Mouse (Mus musculus): Measurements from ENCODE around the gene Fam20c.

Gene Fam20c

DNA sequence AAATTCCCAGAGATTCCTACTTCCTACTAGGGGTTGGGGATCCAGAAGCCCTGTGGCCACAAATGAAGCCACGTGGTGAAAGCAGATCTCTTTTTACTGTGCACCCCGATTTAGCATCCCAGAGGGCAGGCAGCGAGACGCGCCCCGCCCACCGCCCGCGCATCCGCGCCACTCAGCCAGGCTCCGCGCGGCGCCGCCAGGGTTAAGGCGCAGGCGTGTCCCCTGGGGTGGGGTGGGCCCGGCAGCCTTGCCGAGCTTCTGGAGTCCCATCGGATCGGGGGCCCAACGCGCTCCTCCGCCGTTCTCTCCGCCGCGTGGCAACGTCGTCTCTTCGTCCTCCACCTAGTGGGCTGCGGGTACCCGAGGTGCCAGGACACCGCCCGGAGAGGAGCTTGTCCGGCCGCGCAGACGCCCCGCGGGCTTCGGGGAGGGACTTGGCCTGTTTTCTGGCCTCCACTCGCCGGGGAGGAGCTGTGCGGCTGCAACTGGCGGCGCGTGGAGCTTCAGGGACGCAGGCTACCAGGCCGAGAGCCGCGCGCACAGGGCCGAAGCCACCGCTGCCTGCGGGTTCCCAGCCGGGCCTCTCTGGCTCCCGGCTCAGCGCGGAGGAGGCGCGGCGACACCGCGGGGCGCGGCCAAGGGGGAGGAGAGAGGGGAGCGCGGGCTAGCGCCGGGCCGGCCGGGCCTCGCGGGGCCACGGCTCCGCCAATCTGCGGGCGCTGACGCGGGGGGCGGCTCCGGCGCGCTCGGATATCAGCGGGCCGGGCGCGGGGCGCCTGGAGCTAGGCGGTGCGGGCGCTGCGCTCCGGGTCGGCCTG, at the start of gene Fam20c:
Gene Fam20c (plus strand): TSS at position 212 of the 818 bp plus-strand sequence.
- peak; percentile 60 to 70 for DNase-seq (ENCODE audit: low spot score in 2 of 2)

DNA sequence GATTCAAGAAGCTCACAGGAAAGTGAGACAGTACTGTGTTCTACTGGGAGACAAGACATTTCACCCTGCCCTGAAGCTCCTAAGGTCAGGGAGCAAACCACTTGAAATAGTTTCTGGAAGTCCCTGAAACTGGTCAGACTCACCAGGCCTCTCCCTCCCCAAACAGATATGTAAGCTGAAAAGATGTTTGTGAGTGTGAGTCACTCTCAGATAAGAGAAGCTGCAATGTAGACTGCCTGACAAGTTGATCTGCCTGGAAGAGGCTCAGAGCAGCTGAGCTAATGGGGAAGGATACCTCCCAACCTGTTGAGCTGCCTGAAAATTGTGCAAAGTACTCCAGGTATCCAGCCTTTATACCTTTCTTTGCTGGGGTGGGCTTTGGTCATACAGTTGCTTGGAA, 46.9 kb upstream of the Fam20c start:
- no peak for DNase-seq (ENCODE audit: low spot score in 2 of 2)

DNA sequence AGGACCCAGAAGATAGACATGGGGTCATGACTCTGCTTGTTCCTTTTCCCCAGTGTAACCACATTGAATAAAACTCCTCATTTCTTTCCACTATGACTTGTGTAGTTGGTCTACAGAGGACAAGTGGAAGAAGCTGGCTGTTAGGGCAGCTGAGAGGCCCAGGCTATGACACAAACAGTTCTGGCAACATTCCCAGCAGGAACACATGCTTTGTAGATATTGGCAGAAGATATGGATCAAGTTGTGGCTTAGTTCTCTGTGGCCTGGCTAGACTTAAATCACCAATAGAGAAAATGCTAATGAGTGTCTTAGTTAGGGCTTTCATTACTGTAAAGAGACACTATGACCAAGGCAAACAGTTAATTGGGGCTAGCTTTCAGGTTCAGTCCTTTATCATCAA, 45.7 kb upstream of the Fam20c start:
- DNase-seq (ENCODE audit: low spot score in 2 of 2), result no peak

DNA sequence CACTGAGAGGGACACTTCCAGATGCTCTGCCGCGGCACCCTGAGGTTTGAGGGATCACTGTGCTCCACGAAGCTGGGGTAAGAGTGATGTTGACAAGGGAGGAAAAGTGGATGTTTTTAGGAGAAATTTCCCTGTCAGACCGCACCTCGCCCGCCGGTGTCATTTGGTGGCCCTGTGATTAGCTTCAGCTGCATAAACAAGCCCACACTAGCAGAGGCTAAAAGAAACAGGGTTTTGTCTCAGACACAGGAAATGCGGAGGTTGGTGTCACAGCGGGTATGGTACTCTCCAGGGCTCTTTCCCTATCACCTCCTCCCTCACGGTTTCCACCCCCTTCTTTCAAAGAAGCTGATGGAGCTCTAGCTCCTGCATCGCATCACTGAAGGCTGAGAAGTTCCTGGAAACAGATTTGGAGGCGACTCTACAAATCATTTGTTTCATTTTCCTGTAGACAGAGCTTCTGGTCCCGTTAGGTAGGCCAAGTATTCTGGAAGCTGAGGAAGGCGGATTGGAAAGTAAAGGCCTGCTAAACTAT, 38.7 kb upstream of the Fam20c start:
- DNase-seq (ENCODE audit: low spot score in 2 of 2), result no peak

DNA sequence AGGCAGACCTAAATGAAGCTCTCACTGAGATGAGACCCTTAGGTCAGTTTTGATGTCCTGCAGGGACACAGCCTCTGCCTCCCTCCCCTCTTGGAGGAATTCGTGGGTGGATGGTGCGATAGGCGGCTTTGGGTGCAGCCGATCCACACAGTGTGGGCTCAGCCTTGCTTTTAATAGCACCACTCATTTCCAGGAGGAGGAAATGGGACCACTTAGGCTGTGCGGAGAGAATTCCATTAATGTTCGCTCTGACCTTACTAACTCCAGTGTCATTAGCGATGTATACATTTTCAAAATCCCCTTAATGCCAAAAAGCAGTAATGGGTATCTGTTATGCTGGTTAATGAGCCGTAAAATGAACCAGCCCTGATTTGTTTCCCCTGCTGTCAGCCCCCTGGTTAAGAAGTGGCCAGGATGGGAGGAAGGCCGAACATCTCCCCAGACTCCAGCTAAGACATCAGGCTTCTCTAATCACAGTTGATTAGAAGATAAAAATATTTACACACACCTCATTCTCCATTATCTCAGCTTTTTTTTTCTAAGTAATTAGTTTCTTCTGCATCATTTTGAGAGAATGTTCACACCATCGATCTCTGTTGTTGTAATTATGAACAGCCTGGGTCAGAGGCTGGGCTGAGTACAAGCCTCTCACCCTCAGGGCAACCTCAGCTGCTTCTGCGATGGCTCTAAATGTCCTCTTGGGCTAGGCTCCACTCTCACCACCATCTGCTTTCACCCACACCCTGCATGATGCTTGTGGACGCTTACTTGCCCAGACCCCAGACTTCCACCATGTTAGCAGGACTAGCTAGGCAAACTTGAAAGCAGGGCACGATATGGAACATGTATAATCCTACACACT, 33.8 kb upstream of the Fam20c start:
- no peak for DNase-seq (ENCODE audit: low spot score in 2 of 2)

DNA sequence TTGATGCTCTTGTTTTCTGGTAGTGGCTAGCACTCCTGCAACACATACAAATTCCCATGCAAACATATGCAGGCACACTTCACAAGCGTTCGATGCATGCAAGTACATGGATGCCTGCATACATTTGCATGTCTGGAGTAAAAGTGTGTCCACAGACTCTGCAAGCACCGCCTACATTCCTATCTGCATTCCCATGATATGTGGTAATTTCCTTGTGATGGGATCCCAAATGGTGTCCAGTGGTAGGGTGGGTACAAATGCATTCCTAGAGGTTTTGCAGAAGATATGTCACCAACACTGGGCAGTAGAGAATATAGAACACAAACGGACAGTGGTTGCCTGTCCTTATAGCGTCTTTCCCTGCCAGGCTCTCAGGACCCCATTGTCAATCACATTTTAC, 29.9 kb upstream of the Fam20c start:
- no peak for DNase-seq (ENCODE audit: low spot score in 2 of 2)

DNA sequence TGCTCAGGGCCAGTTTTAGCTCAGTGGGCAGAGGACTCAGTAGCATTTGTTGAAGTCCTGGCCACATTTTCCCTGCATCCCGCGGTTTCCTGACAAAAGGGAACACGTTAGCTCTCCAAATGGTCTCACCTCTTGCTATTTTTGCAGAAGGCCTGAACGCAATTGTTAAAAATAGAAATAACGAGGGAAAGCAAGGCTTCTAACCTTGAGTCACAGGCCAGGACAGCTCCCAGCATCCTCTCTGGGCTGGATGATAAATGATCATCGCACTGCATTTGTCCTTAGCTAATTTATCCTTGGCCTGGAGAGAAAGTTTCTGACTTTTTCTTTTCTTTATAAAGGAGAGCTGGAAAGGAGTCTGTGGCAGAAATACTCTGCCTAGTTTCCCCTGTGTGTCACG, 29.2 kb upstream of the Fam20c start:
- DNase-seq (ENCODE audit: low spot score in 2 of 2), result no peak

DNA sequence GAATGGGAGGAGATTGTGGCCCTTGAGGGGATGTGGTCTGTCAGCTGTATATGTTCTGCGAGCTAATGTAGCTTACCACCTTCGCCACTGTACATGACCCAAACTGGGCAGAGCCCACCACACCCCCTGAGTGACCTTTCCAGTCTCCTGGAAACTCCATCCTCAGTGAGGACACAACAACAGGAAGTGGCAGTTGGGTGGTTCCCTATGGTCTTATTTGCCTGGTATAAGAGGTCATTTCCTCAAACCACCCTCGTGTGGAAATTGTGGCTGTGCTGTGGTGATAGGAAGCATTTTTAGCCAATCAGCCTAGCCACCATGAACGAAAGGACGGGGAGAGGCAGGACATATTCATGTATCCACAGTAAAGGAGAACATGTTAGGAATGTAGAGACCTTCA, 23.5 kb upstream of the Fam20c start:
- DNase-seq (ENCODE audit: low spot score in 2 of 2), result no peak

DNA sequence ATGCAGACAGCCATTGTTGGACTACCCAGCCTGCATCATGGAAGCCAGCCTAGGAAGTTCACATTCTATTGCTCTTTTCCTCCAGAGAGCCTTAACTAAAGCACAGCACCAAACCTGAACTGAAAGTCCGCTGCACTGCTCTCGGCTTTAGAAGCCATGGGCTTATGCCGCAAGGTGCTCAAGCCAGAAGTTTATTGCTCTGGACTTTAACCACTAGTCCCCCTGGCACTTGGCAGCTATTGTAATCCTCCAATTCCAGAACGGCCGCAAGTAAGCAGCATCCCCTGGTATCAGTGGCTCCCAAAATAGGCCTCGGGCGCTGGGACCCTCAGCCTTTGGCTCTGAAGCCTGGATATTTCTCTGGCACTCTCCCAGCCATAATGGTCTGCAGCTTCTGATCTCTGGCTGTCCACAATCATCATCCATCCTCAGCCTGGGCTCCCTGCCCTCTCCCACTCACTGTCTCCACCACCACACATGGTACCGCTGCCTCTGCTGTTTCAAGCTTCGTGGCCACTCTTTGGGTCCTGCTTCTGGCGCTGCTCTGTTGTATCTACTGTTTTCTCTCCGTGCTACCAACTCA, 20.9 kb upstream of the Fam20c start:
- no peak for DNase-seq (ENCODE audit: low spot score in 2 of 2)

DNA sequence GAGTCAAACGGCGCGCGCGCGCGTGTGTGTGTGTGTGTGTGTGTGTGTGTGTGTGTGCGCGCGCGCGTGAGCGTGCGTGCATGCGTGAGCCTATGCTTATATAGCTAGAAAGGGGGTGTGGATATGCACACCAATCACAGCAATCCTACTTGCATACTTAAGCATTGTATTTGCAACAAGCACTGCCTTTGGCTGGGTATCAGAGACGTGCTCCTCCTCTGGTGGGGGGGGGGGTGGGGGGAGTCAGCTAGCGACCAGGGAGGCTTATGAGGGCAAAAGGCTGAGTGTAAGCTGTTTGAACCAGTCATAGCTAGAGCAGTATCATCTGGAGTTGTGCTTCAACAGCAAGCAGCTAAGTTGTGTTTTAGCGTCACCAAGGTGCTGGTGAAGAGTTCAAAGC, 20.3 kb upstream of the Fam20c start:
- DNase-seq (ENCODE audit: low spot score in 2 of 2), result no peak

DNA sequence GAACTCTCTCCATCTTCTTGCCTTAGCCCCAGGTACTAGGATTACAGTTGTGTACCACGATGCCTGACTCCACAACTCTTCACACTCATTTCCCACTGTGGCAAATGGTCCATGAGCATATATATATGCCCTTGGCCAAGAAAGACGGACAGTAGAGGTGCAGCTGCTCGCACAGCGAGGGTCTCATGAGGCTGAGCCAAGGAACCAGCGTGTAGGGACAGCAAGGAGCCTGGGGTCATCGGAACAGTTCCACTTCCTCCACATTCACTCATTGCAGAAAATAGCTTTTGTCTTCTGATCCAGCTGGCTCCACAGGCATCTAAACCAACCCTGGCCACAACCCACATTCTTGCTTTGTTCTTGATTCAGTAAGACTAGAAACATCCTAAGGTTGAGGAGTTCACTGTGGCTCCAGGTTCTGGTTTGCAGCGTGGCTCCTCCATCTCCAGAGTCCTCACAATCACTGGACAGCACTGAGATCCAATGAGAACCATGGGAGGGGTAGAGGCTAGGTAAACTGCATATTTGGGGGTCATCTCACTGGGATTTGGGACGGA, 19.0 kb upstream of the Fam20c start:
- DNase-seq (ENCODE audit: low spot score in 2 of 2), result no peak

DNA sequence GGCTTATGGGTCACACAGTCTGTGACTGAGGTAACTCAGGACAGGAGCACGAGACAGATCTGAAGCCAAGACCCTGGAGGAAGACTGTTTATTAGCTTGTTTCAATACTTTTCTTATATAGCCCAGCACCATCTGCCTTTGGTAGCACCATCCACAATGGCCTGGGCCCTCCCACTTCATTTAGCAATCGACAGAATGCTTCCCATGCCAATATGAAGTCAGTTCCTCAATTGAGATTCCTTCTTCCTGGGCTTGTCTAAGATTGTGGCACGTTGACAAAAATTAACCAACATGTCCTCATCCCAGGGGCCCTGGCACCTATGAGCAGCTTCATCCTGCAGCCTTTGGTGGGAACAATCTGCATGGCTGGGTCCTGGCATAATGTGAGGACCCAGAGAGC, 14.2 kb upstream of the Fam20c start:
- no peak for DNase-seq (ENCODE audit: low spot score in 2 of 2)

DNA sequence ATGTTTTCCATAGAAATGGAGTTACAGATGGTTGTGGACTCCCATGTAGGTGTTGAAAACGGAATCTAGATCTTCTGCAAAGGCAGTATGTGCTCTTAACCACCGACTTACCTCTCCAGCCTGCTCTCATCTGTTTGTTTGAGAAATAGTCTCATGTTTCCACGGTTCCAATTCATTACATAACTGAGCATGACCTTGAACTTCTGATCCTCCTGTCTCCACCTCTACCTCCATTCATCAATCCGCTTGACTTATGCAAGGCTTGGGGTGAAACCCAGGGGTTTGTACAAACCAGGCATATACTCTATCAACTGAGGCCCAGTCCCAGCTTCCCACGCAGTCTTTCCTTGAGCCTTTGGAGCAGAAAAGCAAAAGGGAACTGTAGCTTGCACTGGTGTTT, 12.8 kb upstream of the Fam20c start:
- DNase-seq (ENCODE audit: low spot score in 2 of 2), result no peak

DNA sequence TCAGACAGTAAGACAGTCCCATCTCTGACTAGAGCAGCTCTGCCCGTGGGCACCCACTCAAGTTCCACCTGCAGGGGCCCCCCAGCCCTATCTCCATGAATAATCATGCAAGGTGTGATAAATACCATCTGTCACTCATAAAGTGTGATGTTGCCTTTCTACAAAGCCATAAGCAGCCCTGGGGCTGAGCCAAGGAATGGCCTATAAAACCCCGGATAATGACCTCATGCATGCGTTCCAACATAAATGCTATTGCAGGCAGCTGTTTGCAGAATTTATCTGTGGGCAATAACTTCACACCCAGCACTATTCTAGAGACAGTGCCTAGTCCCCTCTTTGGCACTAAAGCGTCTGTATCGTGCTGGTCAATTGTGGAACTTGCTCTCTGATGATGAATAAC, 12.0 kb upstream of the Fam20c start:
- DNase-seq (ENCODE audit: low spot score in 2 of 2), result no peak

DNA sequence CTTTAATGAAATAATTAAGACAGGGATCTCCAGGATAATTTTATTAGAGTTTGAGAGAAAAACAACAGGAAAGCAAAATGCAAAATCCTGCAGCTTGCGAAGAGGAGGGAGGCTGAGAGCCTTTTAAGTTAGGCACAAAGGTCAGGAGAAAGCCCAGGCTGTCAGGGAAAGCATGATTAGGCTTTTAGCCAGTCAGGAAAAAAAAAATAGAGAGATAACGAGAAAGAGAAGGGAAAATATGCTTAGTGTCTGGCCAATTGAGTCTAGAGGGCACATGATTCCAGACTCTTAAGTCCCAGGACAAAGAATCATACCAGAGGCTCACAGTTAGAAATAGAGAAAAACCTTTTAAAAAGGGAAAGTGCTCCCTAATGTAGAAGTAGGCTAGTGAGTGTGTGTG, 10.7 kb upstream of the Fam20c start:
- no peak for DNase-seq (ENCODE audit: low spot score in 2 of 2)

DNA sequence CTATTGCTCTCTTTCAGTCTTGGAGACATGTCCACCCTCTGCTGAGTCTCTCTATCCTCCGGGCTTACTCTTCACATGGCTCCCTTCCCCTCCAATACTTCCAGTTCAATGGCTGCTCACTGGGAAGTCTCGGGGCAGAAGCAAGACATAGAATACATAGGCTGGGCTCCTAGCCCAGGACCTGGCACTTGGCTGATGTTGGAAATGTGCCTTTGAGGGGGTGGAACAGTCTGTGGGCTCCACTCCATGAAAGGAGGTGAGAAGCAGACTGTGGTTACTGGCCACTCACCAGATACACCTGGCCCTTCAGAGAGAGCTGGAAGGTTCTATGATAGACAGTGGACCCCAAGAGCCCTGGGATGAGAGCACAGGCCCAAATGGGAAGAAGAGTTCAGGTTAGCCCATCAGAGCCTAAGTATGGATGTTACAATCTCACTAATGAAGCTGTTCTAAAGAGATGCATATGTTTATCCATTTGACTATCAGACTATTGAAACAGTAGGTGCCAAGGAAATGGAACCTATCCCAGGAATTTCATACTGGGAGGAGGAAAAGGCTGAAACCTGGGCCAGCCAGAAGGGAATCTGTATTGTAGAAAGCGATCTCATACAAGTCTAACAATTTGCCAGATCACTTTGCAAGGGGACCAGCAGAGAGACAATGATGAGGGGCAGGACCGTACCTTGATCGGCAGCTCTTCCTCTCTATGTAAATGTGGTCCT, 8.8 kb upstream of the Fam20c start:
- DNase-seq (ENCODE audit: low spot score in 2 of 2), result no peak

DNA sequence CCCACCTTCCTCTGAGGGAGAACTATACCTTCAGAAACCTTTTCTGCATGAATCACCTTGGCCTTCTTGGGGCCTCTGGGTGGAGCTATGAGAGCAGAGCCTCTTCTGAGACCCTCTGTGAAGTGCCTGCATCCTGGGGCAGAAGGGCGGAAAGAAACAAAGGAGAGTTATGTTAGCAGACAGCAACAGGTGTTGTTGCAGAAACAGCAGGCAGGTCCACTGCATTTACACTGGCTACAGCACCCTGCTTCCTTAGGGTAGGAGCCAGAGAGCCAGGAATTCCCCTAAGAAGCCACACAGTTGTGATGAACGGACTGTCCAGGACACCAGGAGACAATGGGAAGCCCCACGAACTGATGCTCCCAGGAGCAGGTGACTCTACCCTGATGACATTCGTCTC, 1.0 kb upstream of the Fam20c start:
- DNase-seq (ENCODE audit: low spot score in 2 of 2), result no peak

DNA sequence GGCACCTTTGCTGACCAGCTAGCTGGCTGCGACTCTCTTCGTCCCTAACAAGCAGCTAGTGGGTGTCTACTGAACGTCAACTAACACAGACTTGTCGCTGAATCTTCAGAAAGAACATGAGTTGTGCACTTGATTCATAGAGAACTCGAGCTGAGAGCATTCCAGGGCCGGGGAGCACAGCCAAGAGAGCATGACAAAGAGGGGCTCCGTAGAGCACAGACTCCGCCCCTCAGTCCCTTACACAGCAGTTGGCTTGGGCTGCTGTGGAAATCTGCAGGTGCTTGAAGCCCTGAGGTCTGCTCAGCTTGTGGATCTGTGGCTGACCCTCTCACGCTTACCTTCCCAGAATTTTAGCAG, 390 bp upstream of the Fam20c start:
- peak; percentile 24 to 28 for DNase-seq (ENCODE audit: low spot score in 2 of 2)

DNA sequence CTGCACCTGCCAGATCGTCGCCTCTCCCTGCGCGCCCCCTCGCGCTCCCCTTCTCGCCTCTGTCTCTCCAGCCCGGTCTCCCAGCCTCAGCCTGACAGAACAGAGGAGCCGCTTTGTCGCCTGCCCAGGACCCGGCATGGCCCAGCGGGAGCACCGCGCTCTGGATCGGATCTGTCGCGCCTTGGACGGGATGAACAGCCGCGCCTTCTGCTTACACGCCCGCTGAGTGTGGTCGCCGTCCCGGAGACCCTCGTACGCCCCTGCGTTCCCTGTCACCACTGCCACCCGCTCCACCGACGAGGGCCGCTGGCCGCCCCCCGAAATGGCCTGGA, 773 bp downstream of the Fam20c start:
- DNase-seq (ENCODE audit: low spot score in 2 of 2), result no peak

DNA sequence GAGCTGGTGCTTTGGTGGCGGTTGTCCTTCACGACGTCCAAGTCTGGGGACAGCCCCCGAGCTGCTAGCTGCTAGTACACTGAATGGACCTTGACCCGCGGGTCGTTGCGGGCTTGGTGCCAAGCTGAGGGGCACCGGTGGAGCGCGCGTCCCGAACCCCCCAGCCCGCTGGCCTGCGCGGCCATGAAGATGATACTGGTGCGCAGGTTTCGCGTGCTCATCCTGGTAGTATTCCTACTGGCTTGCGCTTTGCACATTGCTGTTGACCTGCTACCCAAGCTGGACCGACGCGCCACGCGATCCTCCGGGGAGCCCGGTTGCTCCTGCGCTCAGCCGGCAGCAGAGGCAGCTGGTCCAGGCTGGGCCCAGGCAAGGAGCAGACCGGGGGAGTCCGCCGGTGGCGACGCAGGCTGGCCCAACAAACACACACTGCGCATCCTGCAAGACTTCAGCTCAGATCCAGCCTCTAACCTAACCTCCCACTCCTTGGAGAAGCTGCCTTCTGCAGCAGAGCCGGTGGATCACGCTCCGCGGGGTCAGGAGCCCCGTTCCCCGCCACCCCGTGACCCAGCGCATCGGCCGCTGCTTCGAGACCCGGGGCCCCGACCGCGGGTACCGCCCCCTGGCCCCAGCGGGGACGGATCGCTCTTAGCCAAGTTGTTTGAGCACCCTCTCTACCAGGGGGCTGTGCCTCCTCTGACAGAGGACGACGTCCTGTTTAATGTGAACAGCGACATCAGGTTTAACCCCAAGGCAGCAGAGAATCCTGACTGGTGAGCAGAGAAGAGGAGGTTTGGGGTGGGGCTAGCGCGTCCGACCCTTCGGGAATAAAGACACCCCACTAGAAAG, 1.4 kb downstream of the Fam20c start:
- DNase-seq (ENCODE audit: low spot score in 2 of 2), result peak; percentile 28

Data from frontal cortex, postnatal 14 days (tissue).